Mouse (Mus musculus) mouse trophoblast stem cell (cell line): Measurements from ENCODE around the gene Olfr462.
"Not testable (repeated sequence)": the region's sequence is repeated elsewhere in the genome, so short reads cannot be mapped to it uniquely, and the experiment has no call there.

ENCODE experiments used
- in situ Hi-C, 2 experiments: fragments of 300-500 bp; cut with MseI, MboI; formaldehyde crosslinking; loops; 2 replicates in 1 of 2; 3 replicates in 1 of 2; pipeline ENCODE4 v1.15.1; 2025

Olfr462 gene

GRCm38 (mm10) chr11:87892168-87892567, at the start of gene Olfr462:
TSS of gene Olfr462 (minus strand) at chr11:87892268.
- in situ Hi-C loops: no loop called here

GRCm38 (mm10) chr11:87935467-87935866, 43.4 kb upstream of the Olfr462 start:
- in situ Hi-C loops: no loop called here

GRCm38 (mm10) chr11:87933731-87934130, 41.7 kb upstream of the Olfr462 start:
- in situ Hi-C loops: no loop called here

GRCm38 (mm10) chr11:87930348-87930747, 38.3 kb upstream of the Olfr462 start:
- in situ Hi-C loops: no loop called here

DNA sequence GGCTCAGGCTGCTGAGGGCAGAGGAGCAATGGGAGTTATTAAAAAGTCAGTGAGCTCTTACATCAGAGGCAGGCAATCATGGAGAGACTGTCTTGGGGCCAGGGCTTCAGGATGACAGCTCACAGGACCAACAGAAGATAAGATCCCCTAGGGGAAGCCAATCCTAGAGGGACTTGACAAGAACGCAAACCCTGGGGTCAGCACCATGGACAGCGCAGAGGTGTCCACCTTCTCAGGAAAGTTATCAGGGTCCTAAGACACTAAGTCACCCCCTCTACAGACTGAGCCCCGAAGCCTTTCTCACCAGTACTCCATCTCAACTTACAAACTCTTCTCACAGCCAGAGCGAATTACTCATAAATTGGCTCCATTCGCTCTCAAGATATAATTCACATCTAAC, 28.9 kb upstream of the Olfr462 start, which contains the start of gene Olfr464:
Gene Olfr464, minus strand, starts transcription at position 2 of the 400 bp plus-strand sequence.
- in situ Hi-C loops: no loop called here

DNA sequence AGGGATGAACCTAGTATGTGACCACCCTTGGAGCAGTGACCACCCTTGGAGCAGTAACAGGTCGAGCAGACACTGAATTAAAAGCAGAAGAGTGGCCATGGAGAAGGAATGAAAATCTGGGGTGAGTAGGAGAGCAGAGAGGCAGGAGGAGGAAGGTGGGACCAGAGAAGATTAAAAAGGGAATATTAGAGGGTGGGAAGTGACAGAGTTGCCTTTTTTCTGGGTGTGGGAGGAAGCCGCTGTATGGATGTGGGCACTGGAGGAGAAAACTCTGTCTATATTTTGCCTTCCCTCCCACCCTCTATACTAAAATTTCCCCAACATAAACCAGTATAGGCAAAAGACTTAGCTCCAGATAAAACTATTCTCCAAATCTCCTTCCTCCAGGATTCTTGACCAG, 28.2 kb upstream of the Olfr462 start:
- in situ Hi-C loops: no loop called here

GRCm38 (mm10) chr11:87916005-87916404, 23.9 kb upstream of the Olfr462 start:
- in situ Hi-C loops: no loop called here

GRCm38 (mm10) chr11:87904331-87904730, 12.3 kb upstream of the Olfr462 start:
- in situ Hi-C loops: no loop called here

DNA sequence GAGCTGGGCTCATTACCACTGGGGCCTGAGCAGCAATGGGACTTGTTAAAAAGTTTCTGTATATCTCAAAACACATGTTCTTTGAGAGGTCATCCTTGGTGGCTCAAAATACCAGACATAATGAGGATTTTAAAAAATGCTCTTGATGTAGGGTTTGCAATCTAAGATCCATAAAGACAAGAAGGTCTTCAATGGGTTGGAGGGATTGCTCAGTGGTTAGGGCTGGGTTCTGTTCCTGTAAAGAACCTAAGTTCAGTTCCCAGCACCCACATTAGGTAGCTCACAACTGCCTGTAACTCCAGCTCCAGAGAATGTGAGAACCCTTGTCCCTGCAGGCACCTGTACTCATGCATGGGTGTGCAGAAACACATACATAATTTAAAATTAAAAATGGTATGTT, 5.2 kb upstream of the Olfr462 start, which contains the start of gene Olfr463:
Gene Olfr463, minus strand, starts transcription at position 101 of the 400 bp plus-strand sequence.
- in situ Hi-C loops: no loop called here

DNA sequence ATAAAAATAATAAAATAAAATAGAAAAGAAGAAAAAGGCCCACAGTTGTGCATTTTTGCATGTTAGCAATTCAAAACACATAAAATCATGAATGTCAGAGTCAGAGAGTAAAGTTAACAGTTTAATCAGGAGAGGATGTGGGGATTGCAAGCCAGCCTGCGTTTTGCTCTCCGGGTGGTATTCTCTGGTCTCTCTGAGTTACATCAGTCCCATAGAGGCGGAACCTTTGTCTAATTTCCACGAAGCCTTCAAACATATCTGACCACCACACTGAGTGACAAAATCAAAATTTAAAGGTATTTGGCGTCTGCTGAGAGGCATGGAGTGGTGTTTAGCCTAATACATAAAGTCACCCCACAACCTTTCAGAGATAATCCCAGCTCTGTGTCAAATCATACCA, 7.2 kb downstream of the Olfr462 start:
- in situ Hi-C loops: loop anchor here in 1 of 2 experiments (5.0 kb wide), 1 partner anchor 73 kb away; no protein-coding TSS in a partner anchor

DNA sequence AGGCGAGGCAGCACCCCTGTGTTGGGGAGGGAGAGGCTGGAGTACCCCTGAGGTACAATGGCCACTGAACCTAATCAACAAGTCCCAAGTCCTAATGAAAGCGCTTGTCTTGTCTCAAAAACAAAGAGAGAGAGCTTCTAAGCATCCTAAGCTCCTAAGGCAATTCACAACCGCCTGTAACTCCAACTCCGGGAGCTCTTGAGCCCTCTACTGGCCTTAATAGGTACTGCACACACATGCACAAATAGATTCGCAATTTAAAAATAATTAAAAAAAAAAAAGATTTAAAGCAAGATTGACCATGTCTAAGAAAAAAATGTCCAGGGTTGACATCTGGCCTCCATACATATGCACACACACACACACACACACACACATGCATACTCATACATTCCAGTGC, 8.6 kb downstream of the Olfr462 start:
- in situ Hi-C loops: loop anchor here in 1 of 2 experiments (5.0 kb wide), 1 partner anchor 71 kb away; no protein-coding TSS in a partner anchor

- in situ Hi-C loops: loop anchor here in 1 of 2 experiments (5.0 kb wide), 1 partner anchor 69 kb away; no protein-coding TSS in a partner anchor
Measured at GRCm38 (mm10) chr11:87881714-87882113, 10.4 kb downstream of the Olfr462 start.

DNA sequence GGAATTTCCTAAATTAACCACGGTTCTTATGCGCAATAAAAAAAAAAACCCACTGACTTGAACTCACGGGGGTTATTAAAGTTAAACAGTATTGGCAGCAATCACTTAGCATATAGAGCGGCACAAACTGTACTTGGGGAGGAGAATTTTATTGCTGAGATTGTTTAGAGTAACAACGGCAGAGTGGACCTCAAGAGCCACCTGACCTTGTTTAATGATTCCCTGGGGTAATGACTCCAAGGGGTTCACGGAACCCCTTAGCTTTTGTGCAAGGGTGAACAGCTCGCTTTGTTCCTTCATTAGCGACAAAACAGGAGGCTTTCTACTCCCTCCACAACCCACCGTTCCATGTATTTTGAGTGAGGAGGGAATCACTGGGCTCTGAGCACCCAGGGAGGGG, 12.2 kb downstream of the Olfr462 start:
- in situ Hi-C loops: loop anchor here in 1 of 2 experiments (5.0 kb wide), 1 partner anchor 68 kb away; no protein-coding TSS in a partner anchor

- in situ Hi-C loops: no loop called here
Measured at GRCm38 (mm10) chr11:87875436-87875835, 16.6 kb downstream of the Olfr462 start, which contains the start of gene Epx. TSS of gene Epx (minus strand) at chr11:87875536.

DNA sequence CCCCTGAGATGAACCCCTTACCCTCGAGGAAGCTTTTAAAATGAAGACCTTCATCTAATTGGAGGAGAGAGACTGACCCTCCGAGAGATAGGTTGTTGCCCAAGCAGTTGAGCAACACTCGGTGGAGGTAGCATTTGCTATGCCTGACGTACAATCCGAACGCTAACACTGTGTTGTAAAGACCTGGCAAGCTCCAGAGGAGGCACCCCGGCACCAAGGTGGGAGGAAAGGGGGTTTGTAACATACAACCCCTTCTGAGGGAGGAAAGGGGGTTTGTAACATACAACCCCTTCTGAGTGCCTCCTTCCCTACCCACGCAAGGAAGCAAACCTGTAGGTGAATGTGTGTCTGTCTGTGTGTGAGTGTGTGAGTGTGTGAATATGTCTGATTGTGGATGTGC, 20.3 kb downstream of the Olfr462 start:
- in situ Hi-C loops: no loop called here

DNA sequence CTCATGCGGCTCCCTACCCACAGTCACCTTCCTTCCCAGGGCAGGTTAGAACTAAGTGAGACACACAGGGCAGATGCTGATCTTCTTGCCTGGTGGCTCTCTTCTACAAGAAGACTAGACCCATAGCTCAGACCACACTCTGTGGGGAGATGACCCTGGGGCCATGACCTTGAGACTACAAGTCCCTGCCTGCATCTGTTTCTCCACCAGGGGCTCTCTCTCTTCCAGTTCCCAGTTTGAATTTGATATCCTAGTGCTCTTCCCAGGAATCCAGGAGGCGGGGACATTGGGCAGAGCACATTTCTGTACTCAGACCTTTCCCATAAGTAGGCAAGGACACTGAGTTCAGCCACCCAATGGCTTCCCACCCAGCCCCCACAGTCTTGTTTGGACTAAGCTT, 22.0 kb downstream of the Olfr462 start:
- in situ Hi-C loops: no loop called here

DNA sequence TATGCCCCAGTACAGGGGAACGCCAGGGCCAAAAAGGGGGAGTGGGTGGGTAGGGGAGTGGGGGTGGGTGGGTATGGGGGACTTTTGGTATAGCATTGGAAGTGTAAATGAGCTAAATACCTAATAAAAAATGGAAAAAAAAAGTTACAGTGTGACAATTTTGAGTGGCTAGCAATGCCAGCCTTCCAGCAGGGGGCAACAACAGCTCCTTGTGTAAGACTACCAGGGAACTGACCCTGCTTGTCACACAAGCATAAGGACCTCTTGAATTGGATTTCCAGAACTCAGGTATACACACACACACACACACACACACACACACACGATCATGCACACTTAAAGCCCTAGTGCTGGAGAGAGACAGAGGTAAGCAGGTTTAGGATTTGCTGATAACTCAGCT, 25.2 kb downstream of the Olfr462 start:
- in situ Hi-C loops: not testable (repeated sequence)

DNA sequence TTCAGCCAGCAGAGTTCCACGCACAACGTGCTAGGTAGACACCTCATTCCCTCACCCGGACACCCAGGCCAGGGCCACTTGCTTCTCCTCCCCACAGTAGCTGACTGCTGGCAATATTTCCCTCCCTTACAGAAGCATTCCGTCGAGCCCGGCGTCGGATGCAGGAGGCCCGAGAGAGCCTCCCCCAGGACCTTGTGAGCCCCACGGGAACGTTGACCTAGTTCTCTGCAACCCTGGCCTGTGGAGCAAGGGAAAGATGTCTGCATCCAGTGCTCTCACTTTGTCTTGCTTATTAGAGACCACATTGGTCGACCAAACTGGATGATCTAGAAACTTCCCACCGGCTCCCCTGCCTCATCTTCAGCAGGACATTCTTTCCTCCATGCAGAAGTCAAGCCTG, 29.3 kb downstream of the Olfr462 start:
- in situ Hi-C loops: no loop called here

- in situ Hi-C loops: no loop called here
Measured at GRCm38 (mm10) chr11:87860426-87860825, 31.6 kb downstream of the Olfr462 start.

DNA sequence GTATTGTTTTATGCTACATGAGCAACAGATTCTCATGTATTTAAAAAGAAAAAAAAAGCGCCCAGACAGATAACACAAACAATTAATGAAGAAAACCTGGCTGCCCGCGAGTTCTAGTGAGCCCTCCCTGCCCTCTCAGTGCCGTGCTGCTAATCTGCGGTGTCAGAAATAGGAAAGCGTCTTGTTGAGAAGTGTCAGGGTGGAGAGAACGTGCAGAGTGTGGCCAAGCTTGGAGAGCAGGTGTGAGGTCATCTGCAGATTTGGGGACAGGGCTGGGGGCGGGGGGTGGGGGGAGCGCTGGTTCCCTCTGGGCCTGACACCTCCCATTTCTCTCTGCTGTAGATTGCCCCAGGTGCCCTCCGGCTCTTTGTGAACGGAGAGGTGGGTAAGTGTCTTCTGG, 32.8 kb downstream of the Olfr462 start:
- in situ Hi-C loops: no loop called here

DNA sequence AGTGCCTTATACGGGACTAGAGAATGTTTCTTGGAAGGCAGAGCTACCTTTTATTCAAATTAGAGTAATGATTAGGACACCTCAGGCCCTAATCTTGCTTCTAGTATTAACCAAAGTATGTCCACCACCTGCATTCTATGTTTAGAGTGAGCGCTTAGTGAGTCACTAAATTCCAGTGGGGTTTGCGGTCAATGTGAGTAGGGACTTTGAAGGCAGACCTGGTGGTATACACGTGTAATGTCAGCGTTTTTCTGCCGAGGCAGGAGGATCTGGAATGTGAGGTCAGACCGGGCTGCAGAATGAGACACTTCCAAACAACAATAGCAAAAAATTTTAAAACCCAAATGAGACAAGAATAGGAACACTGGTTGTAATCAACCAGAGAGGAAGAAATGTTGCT, 37.5 kb downstream of the Olfr462 start:
- in situ Hi-C loops: no loop called here

DNA sequence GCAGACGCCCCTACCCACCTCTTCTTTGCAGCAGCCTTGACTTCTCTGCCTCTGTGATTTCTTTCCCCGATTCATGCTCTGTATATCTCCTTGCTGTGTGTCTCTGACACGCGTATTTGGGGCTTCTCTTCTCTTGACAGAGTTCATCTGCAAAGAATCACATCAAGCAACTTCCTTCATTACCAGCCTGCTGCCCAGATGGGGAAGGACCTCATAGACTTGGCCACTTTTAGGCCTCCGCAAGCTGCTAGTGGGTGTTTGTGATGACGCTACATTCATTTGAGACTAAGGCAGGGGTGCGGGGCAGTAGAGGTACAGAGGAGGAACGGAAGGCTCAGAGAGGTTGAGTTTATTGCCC, 38.5 kb downstream of the Olfr462 start:
- in situ Hi-C loops: no loop called here

- in situ Hi-C loops: no loop called here
Measured at GRCm38 (mm10) chr11:87852690-87853596, 39.1 kb downstream of the Olfr462 start, which contains the start of gene Mks1. TSS of gene Mks1 (plus strand) at chr11:87853215.
